Mouse (Mus musculus): Measurements from ENCODE around the gene Sparc.

The Sparc gene

GRCm38 (mm10) chr11:55405601-55406469 lies 17.1 kb downstream of the Sparc start:
- no peak for DNase-seq (ENCODE audit: low read depth)

GRCm38 (mm10) chr11:55404659-55405457 lies 18.1 kb downstream of the Sparc start:
- DNase-seq (ENCODE audit: low read depth): no peak

- DNase-seq (ENCODE audit: low read depth): no peak
Observed at GRCm38 (mm10) chr11:55400863-55401262, 22.1 kb downstream of the Sparc start.

- DNase-seq (ENCODE audit: low read depth): no peak
Observed at GRCm38 (mm10) chr11:55398371-55398770, 24.6 kb downstream of the Sparc start.

GRCm38 (mm10) chr11:55397441-55397840 lies 25.5 kb downstream of the Sparc start:
- DNase-seq (ENCODE audit: low read depth): no peak

GRCm38 (mm10) chr11:55397036-55397435 lies 25.9 kb downstream of the Sparc start:
- DNase-seq (ENCODE audit: low read depth): no peak

- no peak for DNase-seq (ENCODE audit: low read depth)
Observed at GRCm38 (mm10) chr11:55395073-55395642, 27.8 kb downstream of the Sparc start.

GRCm38 (mm10) chr11:55394592-55394991 lies 28.4 kb downstream of the Sparc start:
- DNase-seq (ENCODE audit: low read depth): no peak

GRCm38 (mm10) chr11:55392474-55392873 lies 30.5 kb downstream of the Sparc start:
- DNase-seq (ENCODE audit: low read depth): no peak

- DNase-seq (ENCODE audit: low read depth): peak; percentile 49
Observed at GRCm38 (mm10) chr11:55389778-55390177, 33.2 kb downstream of the Sparc start.

- no peak for DNase-seq (ENCODE audit: low read depth)
Observed at GRCm38 (mm10) chr11:55387576-55387975, 35.4 kb downstream of the Sparc start.

GRCm38 (mm10) chr11:55386424-55387063 lies 36.4 kb downstream of the Sparc start:
- DNase-seq (ENCODE audit: low read depth): peak; percentile 61

GRCm38 (mm10) chr11:55383463-55384045 lies 39.4 kb downstream of the Sparc start:
- no peak for DNase-seq (ENCODE audit: low read depth)

GRCm38 (mm10) chr11:55380908-55381307 lies 42.1 kb downstream of the Sparc start:
- no peak for DNase-seq (ENCODE audit: low read depth)

- DNase-seq (ENCODE audit: low read depth): no peak
Observed at GRCm38 (mm10) chr11:55378371-55378770, 44.6 kb downstream of the Sparc start.

GRCm38 (mm10) chr11:55373838-55374237 lies 49.1 kb downstream of the Sparc start:
- DNase-seq (ENCODE audit: low read depth): peak; percentile 15

GRCm38 (mm10) chr11:55373373-55373772 lies 49.6 kb downstream of the Sparc start:
- DNase-seq (ENCODE audit: low read depth): no peak

- no peak for DNase-seq (ENCODE audit: low read depth)
Observed at GRCm38 (mm10) chr11:55372001-55372400, 51.0 kb downstream of the Sparc start.

- DNase-seq (ENCODE audit: low read depth): no peak
Observed at GRCm38 (mm10) chr11:55369093-55369471, 53.9 kb downstream of the Sparc start.

GRCm38 (mm10) chr11:55368388-55369092 lies 54.4 kb downstream of the Sparc start:
- no peak for DNase-seq (ENCODE audit: low read depth)

GRCm38 (mm10) chr11:55367783-55368182 lies 55.2 kb downstream of the Sparc start:
- DNase-seq (ENCODE audit: low read depth): no peak
